Mouse (Mus musculus) B cell, adult 62 days (primary cell): Measurements from ENCODE around the gene Muc3. TPM values are rescaled to one million over a fixed set of nuclear protein-coding genes. Genes with fewer than 3 reads are reported as not detected.

ENCODE experiments used
- total RNA-seq: library from RNA; stranded (reverse); gene quantifications from 4 replicates; pipeline ENCODE4 v1.2.4, GENCODE M21; 2023

The Muc3 gene
- total RNA-seq, result not detected in 4 replicates

DNA sequence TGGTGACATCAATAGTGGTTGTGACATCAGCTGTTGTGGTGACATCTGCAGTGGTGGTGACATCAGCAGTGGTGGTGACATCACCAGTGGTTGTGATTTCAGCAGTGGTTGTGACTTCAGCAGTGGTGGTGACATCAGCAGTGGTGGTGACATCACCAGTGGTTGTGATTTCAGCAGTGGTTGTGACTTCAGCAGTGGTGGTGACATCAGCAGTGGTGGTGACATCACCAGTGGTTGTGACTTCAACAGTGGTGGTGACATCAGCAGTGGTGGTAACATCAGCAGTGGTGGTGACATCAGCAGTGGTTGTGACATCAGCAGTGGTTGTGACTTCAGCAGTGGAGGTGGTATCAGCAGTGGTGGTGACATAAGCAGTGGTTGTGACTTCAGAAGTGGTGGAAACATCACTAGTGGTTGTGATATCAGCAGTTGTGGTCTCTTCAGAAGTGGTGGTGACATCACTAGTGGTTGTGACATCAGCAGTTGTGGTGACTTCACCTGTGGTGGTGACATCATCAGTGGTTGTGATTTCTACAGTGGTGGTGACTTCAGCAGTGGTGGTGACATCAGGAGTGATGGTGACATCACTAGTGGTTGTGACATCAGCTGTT is at the start of gene Muc3:
Gene Muc3, minus strand, starts transcription at position 51 of the 611 bp plus-strand sequence.

DNA sequence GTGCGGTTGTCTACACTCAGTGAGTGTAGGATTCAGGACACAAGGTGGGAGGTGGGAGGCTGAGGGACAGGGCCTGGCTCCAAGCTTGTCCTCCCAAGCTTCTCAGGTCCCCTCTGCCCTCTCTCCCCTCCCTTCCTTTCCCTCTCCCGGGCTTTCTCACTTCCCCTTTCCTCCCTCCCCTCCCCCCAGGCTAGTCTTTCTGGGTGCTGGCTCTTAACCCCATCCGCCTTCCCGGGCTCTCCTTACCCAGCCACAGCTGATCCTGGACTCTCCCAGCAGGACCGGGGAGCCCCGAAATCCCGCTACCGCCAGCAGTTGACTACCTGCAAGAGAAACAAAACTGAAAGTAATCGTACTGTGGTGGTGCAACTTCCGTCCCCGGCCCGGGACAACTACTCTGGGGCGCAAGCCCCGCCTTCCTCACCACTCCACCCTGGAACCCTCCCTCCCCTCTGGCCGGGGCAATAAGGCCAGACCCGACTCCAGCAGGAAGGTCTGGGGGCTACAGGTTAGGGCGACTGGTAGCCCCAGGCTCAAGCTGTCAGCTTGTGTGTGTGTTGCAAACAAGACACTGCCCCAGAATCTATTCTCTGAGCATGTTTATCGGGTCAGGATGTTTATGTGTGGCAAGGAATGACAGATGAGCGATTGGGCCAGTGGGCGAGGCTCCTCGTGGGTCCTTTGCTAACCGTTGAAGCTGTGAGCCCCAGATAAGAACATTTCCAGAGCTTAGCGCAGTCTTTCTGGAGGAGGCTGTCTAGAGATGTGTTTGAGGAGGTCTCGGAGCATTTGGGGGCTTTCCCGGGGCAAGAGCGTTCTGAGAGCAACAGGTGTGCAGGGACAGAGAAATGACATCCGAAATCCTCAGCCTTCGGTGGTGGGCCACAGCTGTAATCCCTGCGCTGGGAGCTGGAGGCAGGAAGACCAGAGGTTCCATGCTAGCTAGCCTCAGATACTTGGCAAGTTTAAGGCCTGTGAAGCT is 33.0 kb downstream of the Muc3 start, which contains the start of gene Trim56:
Gene Trim56, minus strand, starts transcription at position 344 of the 982 bp plus-strand sequence.

Other genes with a start within 250 kb of the Muc3 start
- 17.8 to 28.8 TPM (median 22.5 TPM) in 4 replicates for gene Ift22, start 241.2 kb downstream of the Muc3 start, total RNA-seq
- 145 to 163 TPM (median 158 TPM) in 4 replicates for gene Fis1, start 196.0 kb downstream of the Muc3 start, total RNA-seq
- gene Cldn15, start 182.7 kb downstream of the Muc3 start, total RNA-seq, result 0.51 to 1.1 TPM in 2 of 4 replicates, not detected in the others
- gene Plod3, start 162.3 kb downstream of the Muc3 start, total RNA-seq, result 20.9 to 21.5 TPM (median 21.1 TPM) in 4 replicates
- gene Znhit1, start 161.3 kb downstream of the Muc3 start, total RNA-seq, result 20.4 to 28.3 TPM (median 21.8 TPM) in 4 replicates
- 0.81 to 1.6 TPM (median 1.1 TPM) in 4 replicates for gene Vgf, start 122.9 kb downstream of the Muc3 start, total RNA-seq
- 18.0 to 22.4 TPM (median 19.7 TPM) in 4 replicates for gene Ap1s1, start 103.2 kb downstream of the Muc3 start, total RNA-seq
- not detected in 4 replicates for gene Serpine1, start 77.1 kb downstream of the Muc3 start, total RNA-seq
- gene Trim56, start 33.1 kb downstream of the Muc3 start, total RNA-seq, result 63.7 to 73.2 TPM (median 68.4 TPM) in 4 replicates
- gene Muc3a, start 63.1 kb upstream of the Muc3 start, total RNA-seq, result 10.4 to 17.8 TPM (median 14.5 TPM) in 4 replicates
- 0.43 to 0.98 TPM (median 0.74 TPM) in 4 replicates for gene Ache, start 138.2 kb upstream of the Muc3 start, total RNA-seq
- 0.58 to 2.3 TPM (median 1.7 TPM) in 4 replicates for gene Ufsp1, start 145.3 kb upstream of the Muc3 start, total RNA-seq
- gene Srrt, start 158.4 kb upstream of the Muc3 start, total RNA-seq, result 398 to 449 TPM (median 433 TPM) in 4 replicates
- 5.1 to 7.4 TPM (median 6.9 TPM) in 4 replicates for gene Trip6, start 165.1 kb upstream of the Muc3 start, total RNA-seq
- 19.9 to 27.0 TPM (median 21.0 TPM) in 4 replicates for gene Slc12a9, start 184.3 kb upstream of the Muc3 start, total RNA-seq
- not detected in 4 replicates for gene Ephb4, start 200.8 kb upstream of the Muc3 start, total RNA-seq